Mouse (Mus musculus): ENCODE measurements around the gene Cfb.
"Not testable (repeated sequence)": the region's sequence is repeated elsewhere in the genome, so short reads cannot be mapped to it uniquely, and the experiment has no call there.

DNA sequence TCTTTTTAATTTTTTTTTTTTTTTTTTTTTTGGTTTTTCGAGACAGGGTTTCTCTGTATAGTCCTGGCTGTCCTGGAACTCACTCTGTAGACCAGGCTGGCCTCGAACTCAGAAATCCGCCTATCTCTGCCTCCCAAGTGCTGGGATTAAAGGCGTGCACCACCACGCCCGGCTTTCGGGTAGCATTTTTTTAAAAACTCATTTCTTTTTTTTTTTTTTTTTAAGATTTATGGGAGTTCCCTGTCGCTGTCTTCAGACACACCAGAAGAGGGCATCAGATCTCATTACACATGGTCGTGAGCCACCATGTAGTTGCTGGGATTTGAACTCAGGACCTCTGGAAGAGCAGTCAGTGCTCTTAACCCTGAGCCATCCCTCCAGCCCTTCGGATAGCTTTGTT is 39.6 kb upstream of the Cfb start:
- not testable (repeated sequence) for TF ChIP-seq CTCF (IDR thresholded peaks at IDR 0.05; ENCODE audit: low read depth, low read length); POLR2A (IDR thresholded peaks at IDR 0.05; ENCODE audit: borderline replicate concordance, low read depth, low read length)

Data from bone marrow macrophage, adult 2 months (primary cell).